In genomic region chr10:84577071-84577727, GRCm38 (mm10) we compare ENCODE assay signal across 7 mouse cellular contexts. TPM values are rescaled to one million over a fixed set of nuclear protein-coding genes. Genes with fewer than 3 reads are reported as not detected.
A peak's percentile ranks its signal among the peaks of the same experiment; 100 is the strongest.
DNase-seq lines count a peak whose midpoint lies in the region; ATAC-seq lines count a peak whose summit lies in the region.

No protein-coding gene starts in this region.

- peak overlapping the region; percentile 70 for H3K27ac ChIP-seq in intestine, embryonic 15.5 days

- H3K4me3 ChIP-seq in intestine, embryonic 15.5 days (replicated peaks): peak overlapping the region; percentile 91

- intact Hi-C loops in left cerebral cortex, postnatal 25 days (cut with DNase I): loop anchor here (5.0 kb wide), 2 partner anchors 45 to 60 kb away; partner anchors contain the start of gene Ckap4

- H3K9ac ChIP-seq in intestine, embryonic 15.5 days: peak overlapping the region; percentile 60

- peak; percentile 61 for ATAC-seq in intestine, embryonic 15.5 days

- H3K36me3 ChIP-seq in intestine, embryonic 15.5 days: no peaks in the 10 kb centered on the region

- H3K27me3 ChIP-seq in intestine, embryonic 15.5 days (replicated peaks): no peaks in the 10 kb centered on the region

- no peaks in the 10 kb centered on the region for H3K9me3 ChIP-seq in intestine, embryonic 15.5 days

- 1% methylated on average over 38 of the region's 38 CpGs for WGBS in intestine, embryonic 15.5 days

- peak overlapping the region; percentile 94 for H3K4me2 ChIP-seq in intestine, embryonic 15.5 days (replicated peaks)

- peak; percentile 87 to 96 for DNase-seq in adrenal gland, adult (ENCODE audit: inconsistent age in 2 of 2, low spot score in 1 of 2)
- DNase-seq in embryo, embryonic 11 days: peak; percentile 70
- DNase-seq in gastrocnemius, postnatal 25 days: peak; percentile 84
- DNase-seq in left cerebral cortex, postnatal 25 days (ENCODE audit: low spot score in 2 of 2): peak; percentile 66 to 68
- peak; percentile 65 for DNase-seq in mesoderm, embryonic 11.5 days (ENCODE audit: low read depth, low spot score)
- peak; percentile 61 for DNase-seq in right cerebral cortex, postnatal 25 days

- 0 out of 2 replicates have a peak, but pooled peaks cover 7% of the 10 kb centered on the region for H3K4me1 ChIP-seq in intestine, embryonic 15.5 days (replicated peaks)

RNA-seq across cellular contexts. Expression of gene Tcp11l2, which starts 0.8 kb away (rescaled TPM):
- 10 to 100 TPM; 39.2 to 47.0 TPM for total RNA-seq in gastrocnemius, postnatal 25 days (2021)
- polyA plus RNA-seq in intestine, embryonic 15.5 days (2015; fragmentation: Nextera tagmentation; extraction: Ambion mirVana): 10.6 and 11.6 TPM in 2 replicates
- 10 to 100 TPM; 20.7 to 24.2 TPM for total RNA-seq in left cerebral cortex, postnatal 25 days (2021)

RNA-seq across cellular contexts. Expression of gene Ckap4, which starts 43.3 kb away (rescaled TPM):
- 10 to 100 TPM; 15.5 to 16.3 TPM for total RNA-seq in gastrocnemius, postnatal 25 days (2021)
- 59.8 and 61.2 TPM in 2 replicates for polyA plus RNA-seq in intestine, embryonic 15.5 days (2015; fragmentation: Nextera tagmentation; extraction: Ambion mirVana)
- total RNA-seq in left cerebral cortex, postnatal 25 days (2021): 10 to 100 TPM; 22.8 to 25.2 TPM

RNA-seq across cellular contexts. Expression of gene Polr3b, which starts 44.9 kb away (rescaled TPM):
- 10 to 100 TPM in 1 of 2 experiments, 1 to 10 TPM in 1; 8.1 to 11.3 TPM for total RNA-seq in gastrocnemius, postnatal 25 days (2021)
- polyA plus RNA-seq in intestine, embryonic 15.5 days (2015; fragmentation: Nextera tagmentation; extraction: Ambion mirVana): 11.3 and 11.6 TPM in 2 replicates
- 10 to 100 TPM; 13.0 to 14.2 TPM for total RNA-seq in left cerebral cortex, postnatal 25 days (2021)

Comparison
In these comparisons a context has a peak if more than half of its experiments do, and no peak if none do; other contexts are left out.
1. Peak in every context shown above with its lines: DNase-seq, ATAC-seq, H3K4me3 ChIP-seq and H3K27ac ChIP-seq.